Comparison of ENCODE assay signal across 28 mouse cellular contexts in genomic region chr4:65373841-65374240, GRCm38 (mm10).
"Had no signal": no experiment of that assay in that cellular context is flagged by ENCODE, and none has a peak within 500 bp of the region (broad histone marks: within the 10 kb centered on the region; RNA-seq: fewer than 3 reads in every experiment).

No protein-coding gene starts in this region.

- H3K4me1 ChIP-seq: embryonic facial prominence, embryonic 10.5 days; embryonic facial prominence, embryonic 12.5 days; embryonic facial prominence, embryonic 13.5 days; embryonic facial prominence, embryonic 15.5 days; forebrain, embryonic 12.5 days; forebrain, embryonic 13.5 days; forebrain, embryonic 15.5 days had no signal

- H3K4me3 ChIP-seq: embryonic facial prominence, embryonic 10.5 days; embryonic facial prominence, embryonic 12.5 days; embryonic facial prominence, embryonic 13.5 days; embryonic facial prominence, embryonic 15.5 days; erythroblast, embryonic 14.5 days; forebrain, embryonic 10.5 days; forebrain, embryonic 12.5 days; forebrain, embryonic 13.5 days; forebrain, embryonic 15.5 days; gastrocnemius, adult 2 months had no signal

- ATAC-seq: forebrain, embryonic 13.5 days; forebrain, embryonic 14.5 days; forebrain, embryonic 15.5 days; forebrain, embryonic 16.5 days; forebrain, postnatal 0 days had no signal

- H3K27ac ChIP-seq: embryonic facial prominence, embryonic 10.5 days; embryonic facial prominence, embryonic 12.5 days; embryonic facial prominence, embryonic 13.5 days; embryonic facial prominence, embryonic 15.5 days; forebrain, embryonic 10.5 days; forebrain, embryonic 12.5 days; forebrain, embryonic 13.5 days; forebrain, embryonic 15.5 days; gastrocnemius, adult 2 months had no signal

- H3K4me2 ChIP-seq: embryonic facial prominence, embryonic 12.5 days; embryonic facial prominence, embryonic 13.5 days; embryonic facial prominence, embryonic 15.5 days; forebrain, embryonic 12.5 days; forebrain, embryonic 13.5 days; forebrain, embryonic 15.5 days had no signal

- H3K9me3 ChIP-seq: embryonic facial prominence, embryonic 10.5 days; embryonic facial prominence, embryonic 15.5 days; forebrain, embryonic 10.5 days; forebrain, embryonic 13.5 days; forebrain, embryonic 15.5 days had no signal

- H3K36me3 ChIP-seq: embryonic facial prominence, embryonic 10.5 days; embryonic facial prominence, embryonic 12.5 days; embryonic facial prominence, embryonic 13.5 days; embryonic facial prominence, embryonic 15.5 days; forebrain, embryonic 10.5 days; forebrain, embryonic 12.5 days; forebrain, embryonic 15.5 days had no signal

- H3K27me3 ChIP-seq: embryonic facial prominence, embryonic 12.5 days; embryonic facial prominence, embryonic 13.5 days; embryonic facial prominence, embryonic 15.5 days; forebrain, embryonic 12.5 days; forebrain, embryonic 13.5 days; forebrain, embryonic 15.5 days had no signal

- DNase-seq: cerebellum, adult 18-20 months; cerebellum, adult 2 months; cerebellum, adult 8-10 months; cerebellum, adult 9-10 months; cerebellum, adult 9-11 months; cerebellum, postnatal 10 days; cerebellum, postnatal 14 days; cerebellum, postnatal 25 days; cerebellum, postnatal 36 days; embryo, embryonic 11 days; forebrain, postnatal 0 days; gastrocnemius, adult 2 months; gastrocnemius, postnatal 10 days; gastrocnemius, postnatal 14 days; gastrocnemius, postnatal 25 days; gastrocnemius, postnatal 36 days; heart, adult 11 months had no signal

- H3K9ac ChIP-seq: embryonic facial prominence, embryonic 12.5 days; embryonic facial prominence, embryonic 13.5 days; embryonic facial prominence, embryonic 15.5 days; forebrain, embryonic 12.5 days; forebrain, embryonic 13.5 days; forebrain, embryonic 15.5 days; forebrain, postnatal 0 days had no signal
